Mouse (Mus musculus) layer of hippocampus, adult 8-10 months (tissue): ENCODE measurements at regions not wholly inside any gene's neighbourhood (a gene's known extent, or its start where the extent isn't known, plus 50 kb on each side); places are given as distances from the start of the nearest gene placed in this dataset.

Source experiments
- DNase-seq, 2 experiments: peaks; one replicate each; pipeline ENCODE4 v3.0.0; 2022; ENCODE audit warnings: low spot score in 2 of 2

DNA sequence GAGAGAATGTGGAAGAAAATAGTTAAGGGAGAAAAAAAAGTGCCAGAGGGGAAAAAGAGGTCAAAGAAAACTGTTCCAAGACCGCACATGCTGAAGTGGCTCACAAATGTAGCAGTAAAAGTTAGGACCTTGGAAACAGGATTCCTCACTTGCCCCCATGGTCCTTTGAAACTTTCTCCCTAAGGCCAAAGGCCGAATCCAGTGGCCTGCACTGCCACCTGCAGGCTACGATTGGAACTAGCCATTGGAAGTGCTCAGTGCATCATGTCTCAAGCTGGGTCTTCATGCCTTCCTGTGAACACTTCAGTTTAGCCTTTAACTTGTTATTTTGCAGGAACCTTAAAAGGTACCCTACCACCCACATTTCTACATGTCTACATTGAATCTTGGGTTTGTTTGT lies 56.3 kb upstream of the Mctp2 start:
- peak; percentile 10 to 55 for DNase-seq

DNA sequence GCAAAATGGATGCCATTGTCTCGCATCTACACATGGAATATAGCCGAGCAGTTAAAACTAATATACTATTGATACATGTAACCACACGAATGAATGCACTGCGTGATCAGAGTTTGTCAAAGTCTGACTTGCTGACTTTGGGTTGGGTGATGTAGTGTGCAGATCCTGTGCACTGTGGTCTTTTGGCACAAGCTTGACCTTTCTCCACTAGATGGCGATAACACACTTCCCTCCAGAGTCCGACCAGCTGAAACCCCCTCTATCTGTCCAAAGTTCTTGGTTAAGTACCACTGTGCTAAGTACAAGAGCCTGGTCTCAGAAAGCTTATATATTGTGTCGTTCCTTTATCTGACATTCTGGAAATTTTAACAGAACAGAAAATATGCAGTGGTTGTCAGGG lies 84.9 kb upstream of the Mctp2 start:
- DNase-seq: no peak

DNA sequence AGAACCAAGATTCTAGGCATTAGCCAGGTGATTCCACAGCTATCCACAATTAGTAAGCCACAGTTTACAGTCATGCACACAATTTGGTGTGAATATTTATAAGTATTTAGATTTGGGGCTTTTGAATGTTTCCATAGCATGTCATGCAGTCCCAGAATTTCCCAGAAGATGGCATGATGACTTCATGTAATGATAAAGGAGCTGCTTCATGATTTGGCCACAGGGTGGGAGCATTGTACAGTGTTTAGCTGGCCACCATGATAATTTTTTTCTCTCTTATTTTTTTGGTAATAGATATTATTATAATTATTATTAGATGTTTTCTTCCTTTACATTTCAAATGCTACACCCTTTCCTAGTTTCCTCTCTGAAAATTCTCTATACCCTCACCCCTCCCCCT lies 93.6 kb upstream of the Mctp2 start:
- peak; percentile 13 to 66 for DNase-seq

DNA sequence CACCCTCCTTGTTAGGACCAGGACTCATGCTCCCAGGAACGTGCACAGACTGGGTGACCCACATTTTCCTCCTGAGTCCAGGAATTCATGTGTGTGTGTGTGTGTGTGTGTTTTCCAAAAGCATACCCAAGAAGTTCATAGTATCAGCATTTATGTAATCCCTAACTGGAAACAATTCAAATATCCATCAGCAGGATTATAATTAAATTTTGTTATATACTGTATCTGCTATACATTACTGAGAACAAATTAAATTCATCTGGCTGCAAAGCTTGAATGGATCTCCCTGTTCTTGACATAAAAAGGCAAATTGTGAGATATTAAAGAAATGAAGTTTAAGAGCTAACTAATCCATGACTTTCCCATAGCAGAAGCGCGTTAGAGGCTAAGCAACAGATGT lies 99.7 kb upstream of the Mctp2 start:
- no peak for DNase-seq

DNA sequence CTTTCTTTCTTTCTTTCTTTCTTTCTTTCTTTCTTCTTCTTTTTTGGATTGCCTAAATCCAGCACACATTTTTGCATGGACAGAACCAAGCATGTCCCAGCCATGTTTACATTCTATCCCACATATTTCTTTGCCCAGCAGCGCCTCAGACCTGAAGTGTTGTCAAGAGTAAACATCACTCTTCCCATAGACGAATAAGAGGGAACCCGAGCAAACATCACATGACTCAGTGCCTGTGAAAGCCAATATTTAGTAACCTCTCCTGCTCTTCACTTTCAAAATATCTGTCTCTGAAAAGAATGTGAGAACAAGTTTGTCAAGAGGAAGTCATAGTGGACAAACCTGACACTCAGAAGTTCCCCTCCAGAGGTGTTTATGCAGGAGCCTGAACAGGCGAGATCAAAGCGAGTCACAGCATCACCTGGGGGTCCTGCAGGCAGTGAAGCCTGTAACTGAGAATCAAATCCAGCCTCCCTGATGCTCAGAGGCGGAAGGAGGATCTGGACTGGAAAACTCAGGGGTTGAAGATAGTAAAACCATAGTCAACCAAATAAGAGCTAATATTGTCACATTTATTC lies 102.1 kb upstream of the Mctp2 start:
- DNase-seq: no peak

DNA sequence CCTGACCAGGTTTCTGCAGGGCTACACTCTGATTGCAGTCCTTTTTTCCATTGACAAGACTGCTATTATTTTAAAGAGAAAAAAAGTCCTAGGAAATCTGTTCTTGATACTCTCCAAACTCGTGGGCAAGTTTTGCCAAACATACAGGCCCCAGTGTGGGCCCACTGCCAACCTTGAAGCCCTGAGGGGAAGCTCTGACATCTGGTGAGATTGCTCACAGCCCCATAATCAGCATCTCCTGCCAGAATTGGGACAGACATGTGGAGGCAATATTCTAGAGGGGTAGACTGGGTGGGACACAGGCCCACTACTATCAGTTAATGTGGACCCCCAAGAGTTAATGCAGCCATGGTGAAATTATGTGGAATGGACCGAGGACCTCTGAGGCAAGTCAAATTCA lies 132.1 kb upstream of the Mctp2 start:
- no peak for DNase-seq

DNA sequence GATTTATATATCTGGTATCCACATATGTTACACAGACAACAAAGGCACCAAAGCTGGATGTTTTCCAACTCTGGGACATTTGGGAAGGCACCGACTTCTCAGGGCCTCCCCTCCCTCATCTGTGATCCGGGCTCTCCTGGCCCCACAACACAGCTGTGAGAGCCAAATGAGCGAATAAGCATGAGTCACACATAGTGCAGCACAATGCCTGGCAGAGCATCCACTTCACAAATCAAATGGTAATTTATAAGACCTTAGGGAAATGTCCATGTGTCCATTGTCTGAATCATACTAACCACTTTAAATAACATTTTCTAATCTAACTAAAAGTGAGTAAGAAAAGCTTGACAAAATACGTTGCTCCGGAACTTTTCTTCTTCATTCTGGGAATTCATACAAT lies 135.6 kb upstream of the Mctp2 start:
- peak in 1 of 2 experiments; percentile 5 for DNase-seq

DNA sequence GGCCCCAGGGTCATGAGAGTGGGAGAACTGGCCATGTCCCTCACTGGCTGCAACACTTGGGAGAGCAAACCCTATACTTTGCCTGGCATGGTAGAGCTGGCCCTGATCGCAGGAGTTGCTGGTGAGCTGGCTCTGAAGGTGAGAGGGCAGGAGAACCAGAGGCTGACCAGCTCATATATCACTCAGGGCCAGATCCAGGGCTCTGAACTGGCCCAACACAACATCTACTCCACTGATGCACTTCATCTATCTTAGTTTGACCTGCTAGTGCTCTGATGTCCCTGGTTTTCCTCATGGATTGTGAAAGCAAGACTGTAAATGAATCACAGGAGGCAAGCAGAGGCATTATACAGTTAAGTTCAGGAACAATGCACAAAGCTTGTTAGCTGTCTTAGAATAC lies 137.6 kb upstream of the Mctp2 start:
- no peak for DNase-seq

DNA sequence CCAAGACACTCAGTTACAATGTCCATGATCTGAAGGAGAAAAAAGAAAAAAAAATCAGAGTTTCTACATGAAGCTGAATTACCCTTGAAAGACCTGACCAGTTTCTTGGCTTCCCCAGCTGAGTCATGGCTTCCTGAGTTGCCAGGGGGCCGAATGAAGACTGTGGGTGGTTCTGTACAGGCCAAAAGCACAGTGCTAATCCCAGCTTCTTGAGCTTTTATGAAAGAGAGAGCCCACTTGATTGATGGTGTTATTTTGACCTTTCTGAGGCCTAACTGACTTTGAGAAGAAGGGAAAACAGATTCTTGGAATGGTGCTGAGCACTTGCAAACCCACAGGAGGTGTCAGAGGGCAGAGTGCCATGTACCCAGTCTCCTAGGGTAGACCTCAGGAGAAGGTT lies 138.4 kb upstream of the Mctp2 start:
- DNase-seq: no peak

DNA sequence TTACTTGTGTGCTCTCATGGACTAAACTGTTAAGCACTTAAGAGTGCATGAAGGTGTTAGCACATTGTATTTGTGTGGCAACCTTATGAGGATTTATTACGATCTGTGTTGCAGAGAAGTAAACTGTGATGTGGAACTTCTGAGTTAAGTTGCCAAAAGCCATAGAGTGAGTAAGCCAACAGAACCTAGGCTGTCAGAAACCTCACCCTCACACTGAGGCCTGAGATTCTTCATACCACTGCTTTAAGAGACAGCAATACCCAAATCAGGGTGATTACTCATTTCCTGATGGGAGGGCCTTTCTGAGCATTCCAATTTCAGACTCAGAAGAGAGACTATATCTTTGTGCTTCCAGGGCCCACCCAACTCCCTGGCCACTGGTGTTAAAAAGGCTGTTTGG lies 140.5 kb upstream of the Mctp2 start:
- DNase-seq: no peak

DNA sequence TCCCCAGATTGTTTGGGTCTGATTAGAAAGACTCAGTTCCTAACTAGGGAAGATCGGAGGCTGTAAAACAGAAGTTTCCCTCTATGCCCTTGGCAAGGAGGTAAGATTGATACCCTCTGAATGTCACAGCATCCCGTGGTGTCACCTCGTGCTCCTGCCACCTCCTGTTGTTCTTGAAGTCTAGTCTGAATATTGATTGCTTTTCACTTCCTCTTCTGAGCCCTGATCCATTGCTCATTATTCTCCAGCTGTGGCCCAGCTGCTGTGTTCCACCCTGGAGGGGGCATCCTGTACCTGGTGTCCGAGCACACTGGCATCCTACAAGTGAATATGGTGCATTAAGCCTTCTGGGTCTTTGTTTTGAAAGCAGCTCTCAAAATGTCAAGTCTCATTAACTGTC lies 156.6 kb upstream of the Mctp2 start:
- no peak for DNase-seq

DNA sequence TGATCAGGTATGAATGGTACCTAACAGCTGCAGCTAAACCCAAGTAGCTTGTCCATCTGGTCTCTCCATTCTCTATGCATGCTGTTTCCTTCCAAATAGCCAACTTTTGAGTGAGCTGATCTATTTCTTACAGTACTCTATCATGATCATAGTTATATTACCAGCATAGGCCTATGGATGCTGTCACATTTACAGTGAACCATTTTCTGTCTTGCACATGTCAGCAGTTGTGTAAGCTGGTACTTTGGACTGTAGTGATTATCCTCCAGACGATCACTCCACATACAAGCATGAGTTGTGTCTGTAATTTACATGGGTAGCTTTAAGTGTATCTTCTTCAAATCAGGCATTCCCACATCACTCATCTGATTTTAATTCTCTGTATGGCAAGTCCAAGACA lies 158.2 kb upstream of the Mctp2 start:
- DNase-seq: no peak

DNA sequence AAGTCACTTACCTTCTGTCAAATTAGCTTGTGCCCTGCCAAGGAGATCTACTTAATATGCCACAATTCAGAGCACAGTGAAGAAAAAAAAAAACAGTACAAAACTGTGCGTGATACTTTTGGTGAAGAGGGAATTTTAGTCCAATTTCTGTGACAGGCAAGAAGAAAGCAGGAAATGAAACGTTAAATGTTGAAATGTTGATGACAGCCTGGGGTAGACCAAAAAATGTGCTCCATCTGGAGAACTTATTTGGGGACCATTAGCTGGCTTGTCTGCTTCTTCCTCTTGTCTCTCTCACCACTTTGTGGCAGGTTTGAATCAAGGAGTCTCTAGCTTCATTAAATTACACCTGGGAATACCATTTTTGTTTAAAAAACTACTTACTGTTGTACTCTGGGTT lies 163.3 kb upstream of the Mctp2 start:
- no peak for DNase-seq

DNA sequence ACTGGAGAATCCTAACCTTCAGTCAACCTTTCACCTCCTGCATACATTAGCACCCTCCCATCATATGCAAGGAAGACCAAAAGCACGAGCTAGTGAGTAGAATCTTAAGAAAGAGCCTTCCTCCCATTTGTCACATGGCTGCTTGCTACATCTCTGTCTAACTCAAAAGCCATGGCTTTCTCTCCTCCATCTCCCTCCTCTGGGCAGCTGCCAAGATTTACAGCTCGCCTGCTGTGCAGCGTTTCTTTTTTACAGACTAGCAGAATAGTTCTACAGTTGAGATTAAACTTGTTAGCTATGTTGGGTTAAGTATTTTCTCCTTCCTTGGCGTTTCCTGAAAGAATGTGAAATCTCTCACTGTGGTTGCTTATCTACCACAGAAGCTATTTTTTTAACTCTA lies 168.3 kb upstream of the Mctp2 start:
- no peak for DNase-seq

DNA sequence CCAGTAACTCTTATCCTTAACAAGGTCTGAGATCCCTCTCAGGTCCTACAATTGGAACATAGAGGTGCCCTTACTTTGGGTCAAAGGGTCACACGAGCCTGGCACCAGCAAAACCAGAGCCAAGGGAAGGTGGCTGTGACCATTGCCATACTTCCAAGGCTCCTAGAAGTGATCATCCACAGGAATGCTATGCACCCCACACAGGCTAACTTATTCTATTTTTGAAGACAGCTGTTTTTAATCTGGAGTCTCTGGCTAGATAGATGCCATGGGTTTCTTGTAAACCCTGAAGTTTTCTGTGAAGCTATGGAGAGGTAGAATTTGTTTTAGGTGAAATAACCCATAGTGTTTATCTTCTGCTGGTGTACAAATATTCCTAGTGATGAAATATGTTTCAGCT lies 172.5 kb upstream of the Mctp2 start:
- DNase-seq: no peak

DNA sequence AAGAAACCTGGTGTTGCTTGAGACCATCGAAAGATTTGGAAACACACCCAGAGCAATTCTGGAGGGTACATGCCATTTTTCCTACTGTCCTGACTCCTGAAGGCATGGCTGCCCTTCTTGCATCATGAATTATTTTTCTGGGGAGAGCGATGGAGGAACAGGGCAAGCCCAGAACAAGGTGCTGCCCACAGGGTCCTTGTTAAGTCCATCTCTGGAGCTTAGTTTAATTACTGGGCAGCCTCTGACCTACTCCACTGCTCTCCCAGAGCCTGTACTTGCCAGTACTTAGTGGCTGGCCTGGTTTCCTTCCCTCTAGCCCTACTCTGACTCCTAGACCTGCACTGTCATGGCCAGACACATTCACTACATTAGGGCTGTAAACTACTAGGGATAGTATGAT lies 174.9 kb upstream of the Mctp2 start:
- DNase-seq: no peak

DNA sequence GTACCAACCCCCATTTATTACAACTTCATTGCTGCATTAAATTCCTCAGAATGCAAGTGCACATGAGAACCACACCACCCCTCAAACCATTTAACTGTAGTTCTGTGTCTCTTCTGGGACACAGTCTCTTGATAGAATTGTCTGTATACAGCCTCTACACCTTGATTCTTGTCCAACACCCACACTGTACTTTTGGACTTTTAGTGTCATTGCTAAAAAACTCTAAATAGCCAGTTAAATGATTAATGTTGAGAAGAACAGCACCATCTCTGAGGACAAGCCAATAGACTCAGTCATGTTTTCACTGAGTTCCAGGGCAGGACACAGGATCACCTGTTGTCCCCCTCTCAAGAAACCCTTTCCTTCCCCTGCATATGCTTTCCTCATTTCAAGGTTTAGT lies 183.8 kb upstream of the Mctp2 start:
- no peak for DNase-seq

DNA sequence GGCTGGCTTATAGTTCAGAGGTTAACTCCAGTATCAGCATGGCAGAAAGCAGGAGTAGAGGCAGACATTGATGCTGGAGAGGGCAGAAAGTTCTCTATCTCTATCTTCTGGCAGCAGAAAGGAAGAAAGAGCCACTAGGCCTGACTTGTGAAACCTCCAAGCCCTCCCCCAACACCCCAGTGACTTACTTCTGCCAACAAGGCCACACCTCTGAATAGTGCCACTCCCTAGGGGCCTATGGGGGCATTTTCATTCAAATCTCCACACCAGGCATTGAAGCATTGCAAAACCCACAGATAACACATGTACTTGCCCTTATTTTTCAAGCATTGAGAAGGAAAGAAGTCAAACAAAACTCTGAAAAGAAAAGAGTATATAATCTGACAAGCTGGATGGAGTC lies 186.9 kb upstream of the Mctp2 start:
- DNase-seq: no peak

DNA sequence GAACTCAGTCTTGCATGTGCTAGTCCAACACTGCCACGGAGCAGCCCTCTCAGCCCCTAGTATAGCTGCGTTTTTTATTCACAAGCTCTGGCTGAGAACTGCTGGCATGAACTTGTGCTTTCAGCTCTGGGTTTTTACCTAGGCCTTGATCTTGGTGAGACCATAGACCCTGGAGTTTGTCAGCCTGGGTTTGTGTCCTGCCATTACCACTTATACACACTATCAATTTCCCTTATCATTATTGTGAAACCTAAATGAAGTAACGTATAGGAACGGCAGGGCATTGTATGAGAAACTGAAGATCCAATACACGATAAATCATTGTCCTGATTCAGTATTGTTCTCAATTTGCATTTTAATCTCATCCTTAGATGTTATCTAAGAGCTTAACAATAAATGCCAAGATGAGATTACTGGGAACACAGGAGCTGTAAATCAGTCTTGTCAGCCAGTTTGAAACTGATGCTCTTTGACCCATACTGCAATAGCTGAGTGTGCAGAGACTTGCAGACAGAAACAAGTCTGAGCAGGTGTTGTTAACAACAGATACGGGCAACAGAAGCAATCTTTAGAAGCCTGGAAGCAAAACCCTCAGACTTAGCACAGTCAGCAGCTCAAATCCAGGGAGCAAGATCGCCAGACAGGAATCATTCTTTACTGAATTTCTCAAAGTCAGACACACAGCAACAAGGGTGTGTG lies 190.7 kb upstream of the Mctp2 start:
- DNase-seq: no peak

DNA sequence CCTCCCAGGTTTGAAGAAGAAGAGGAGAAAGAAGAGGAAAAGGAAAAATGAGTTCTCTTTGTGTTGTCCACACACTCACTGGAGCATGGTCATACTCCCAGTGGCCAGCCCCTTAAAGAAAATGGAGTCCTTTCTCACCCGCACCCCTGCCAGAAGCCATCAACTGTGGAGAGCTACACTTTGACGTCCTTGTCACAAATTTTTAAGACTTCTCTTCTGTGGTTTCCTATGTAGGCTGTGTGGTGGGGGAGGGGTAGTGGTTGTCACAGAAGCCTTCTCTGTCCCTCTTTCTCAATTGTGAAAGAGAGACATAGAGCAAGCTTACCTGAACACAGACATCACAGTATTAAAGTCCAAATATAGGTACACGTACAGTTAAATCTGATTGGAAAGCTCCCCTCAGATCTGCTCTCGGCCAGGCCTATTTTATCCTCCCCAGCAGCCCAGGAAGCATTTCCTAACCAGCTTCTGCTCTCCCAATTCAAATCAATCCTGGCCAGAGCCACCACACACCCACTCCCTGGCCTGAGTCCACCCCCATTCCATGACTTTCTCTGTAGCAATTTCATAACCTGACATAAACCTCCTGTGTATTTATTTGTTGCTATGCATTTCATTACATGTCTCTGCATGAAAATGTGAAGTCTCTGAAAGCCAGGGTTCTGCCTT lies 192.3 kb upstream of the Mctp2 start:
- peak in 1 of 2 experiments; percentile 6 for DNase-seq

DNA sequence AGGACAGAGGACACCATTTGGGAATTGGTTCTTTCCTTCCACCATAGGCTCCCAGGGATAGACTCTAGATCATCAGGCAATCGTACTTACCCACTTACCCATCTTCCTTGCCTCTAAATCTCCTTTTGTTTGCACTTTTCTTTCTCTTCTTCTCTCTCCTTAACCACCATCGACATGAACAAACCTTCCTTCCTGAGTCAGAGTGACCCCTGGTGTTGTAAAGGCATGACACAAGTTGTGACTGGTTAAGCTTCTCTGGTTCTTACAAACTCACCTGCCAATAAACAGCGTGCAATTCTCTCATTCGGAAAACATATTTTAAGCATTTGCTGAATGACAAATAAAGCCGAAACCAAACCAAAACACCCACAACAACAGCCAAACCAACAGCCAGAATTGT lies 193.4 kb upstream of the Mctp2 start:
- DNase-seq: no peak

DNA sequence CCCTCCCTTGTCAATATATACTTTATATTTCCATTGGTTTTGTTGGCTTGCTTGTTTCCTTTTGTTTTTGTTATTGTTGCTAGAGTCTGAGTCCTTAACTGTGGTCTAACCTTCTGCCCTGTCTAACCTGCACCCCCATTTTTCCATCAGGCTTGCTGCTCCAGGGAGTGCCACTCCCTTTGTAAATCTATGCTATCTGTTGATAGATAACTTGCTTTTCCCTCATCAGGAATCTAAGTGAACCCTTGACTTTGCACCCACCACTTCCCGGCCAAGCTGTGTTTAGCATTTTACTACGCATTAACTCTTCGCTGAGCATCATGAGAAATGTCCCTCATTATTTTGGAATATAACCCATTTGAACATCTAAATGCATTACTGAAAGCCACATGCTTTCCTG lies 193.8 kb upstream of the Mctp2 start:
- DNase-seq: no peak

DNA sequence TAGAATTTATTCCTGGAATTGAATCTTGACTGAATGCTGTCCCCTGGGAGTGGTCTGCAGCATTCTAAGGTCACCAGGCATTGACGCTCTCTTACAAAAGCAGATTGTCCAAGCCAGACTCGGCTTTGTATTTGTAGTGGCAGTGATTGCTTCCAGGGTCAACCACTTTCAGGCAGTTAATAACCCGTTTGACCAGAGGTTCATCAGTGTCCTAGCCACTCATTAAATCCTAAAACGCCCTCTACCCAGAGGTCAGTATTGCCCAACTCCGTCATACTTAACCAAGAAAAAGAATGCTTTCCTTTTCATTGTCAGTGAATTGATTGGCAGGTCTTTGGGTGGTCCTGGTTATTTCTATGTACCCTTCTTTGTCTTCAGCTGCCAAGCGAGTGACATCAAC lies 194.6 kb upstream of the Mctp2 start:
- DNase-seq: no peak
